Comparison of ENCODE assay signal across 12 mouse cellular contexts in the genomic region with DNA sequence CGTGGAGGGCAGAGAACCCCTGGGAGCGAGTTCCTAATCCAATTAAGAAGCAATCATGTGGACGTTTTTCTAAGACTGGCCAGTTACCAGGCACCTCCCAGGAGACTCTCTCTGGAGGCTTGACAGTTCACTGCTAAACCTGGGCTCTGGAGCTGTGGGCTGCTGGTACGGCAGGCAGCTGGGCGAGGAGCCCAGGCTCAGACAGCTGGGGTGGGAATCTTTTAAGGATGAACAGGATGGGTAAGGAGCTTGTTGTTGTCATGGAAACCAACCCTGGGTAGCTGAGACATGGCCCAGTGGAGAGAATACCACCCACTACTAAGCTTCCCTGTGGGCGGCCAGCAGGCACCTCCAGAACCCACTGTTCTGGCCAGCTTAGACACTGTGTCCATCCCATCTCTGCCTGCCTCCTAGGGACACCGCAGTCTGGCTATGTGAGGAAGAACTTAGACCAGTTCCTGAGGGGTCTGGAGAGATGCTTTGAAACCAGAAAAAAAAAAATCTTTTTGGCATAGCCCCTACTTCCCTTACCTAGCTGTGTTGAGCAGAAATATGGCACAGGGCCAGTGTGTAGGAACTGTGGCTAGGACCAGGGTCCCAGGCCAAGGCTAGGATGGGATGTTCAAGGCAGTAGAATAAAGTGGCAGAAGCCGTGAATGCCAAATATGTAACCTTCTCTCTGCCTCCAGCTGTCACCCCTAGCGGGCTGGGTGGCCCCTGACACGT. TPM values are rescaled to one million over a fixed set of nuclear protein-coding genes. Genes with fewer than 3 reads are reported as not detected.
DNase-seq lines count a peak whose midpoint lies in the region; ATAC-seq and TF ChIP-seq lines count a peak whose summit lies in the region.
"Had no signal": no experiment of that assay in that cellular context is flagged by ENCODE, and none has a peak within 500 bp of the region (broad histone marks: within the 10 kb centered on the region; RNA-seq: fewer than 3 reads in every experiment).

No protein-coding gene starts in this region.

- H3K36me3 ChIP-seq in midbrain, embryonic 15.5 days (replicated peaks), result no peaks in the 10 kb centered on the region
- H3K36me3 ChIP-seq in intestine, postnatal 0 days (ENCODE audit: control insufficient read depth, insufficient read depth), result no peaks in the 10 kb centered on the region
- H3K36me3 ChIP-seq: embryonic facial prominence, embryonic 12.5 days had no signal

- no peak overlapping the region for H3K4me3 ChIP-seq in midbrain, embryonic 15.5 days
- H3K4me3 ChIP-seq in intestine, postnatal 0 days (ENCODE audit: low read depth, low read length), result no peak overlapping the region
- H3K4me3 ChIP-seq: embryonic facial prominence, embryonic 12.5 days; megakaryocyte, embryonic 14.5 days had no signal

- H3K4me2 ChIP-seq in midbrain, embryonic 15.5 days, result no peak overlapping the region
- no peak overlapping the region for H3K4me2 ChIP-seq in intestine, postnatal 0 days (replicated peaks; ENCODE audit: low read depth)
- H3K4me2 ChIP-seq: embryonic facial prominence, embryonic 12.5 days had no signal

- H3K9ac ChIP-seq in midbrain, embryonic 15.5 days, result no peak overlapping the region
- no peak overlapping the region for H3K9ac ChIP-seq in intestine, postnatal 0 days (ENCODE audit: low read depth, low read length)
- H3K9ac ChIP-seq: embryonic facial prominence, embryonic 12.5 days had no signal

- TF ChIP-seq CTCF in intestine, postnatal 0 days (IDR thresholded peaks at IDR 0.05; ENCODE audit: low read depth), result no peak

- 11% methylated on average over 10 of the region's 10 CpGs for WGBS in midbrain, embryonic 15.5 days
- WGBS in intestine, postnatal 0 days, result 38% methylated on average over 10 of the region's 10 CpGs

- ATAC-seq in midbrain, embryonic 15.5 days (replicated peaks), result peak; percentile 91
- no peak for ATAC-seq in monocyte, adult 5-6 weeks (replicated peaks; ENCODE audit: insufficient number of reproducible peaks, low FRiP score, low TSS enrichment, poor library complexity, severe bottlenecking)
- no peak for ATAC-seq in intestine, postnatal 0 days
- ATAC-seq: Patski had no signal

- no peaks in the 10 kb centered on the region; the same call in 1 of the 2 replicates for H3K27me3 ChIP-seq in midbrain, embryonic 15.5 days (replicated peaks)
- no peaks in the 10 kb centered on the region for H3K27me3 ChIP-seq in intestine, postnatal 0 days (replicated peaks; ENCODE audit: control insufficient read depth, insufficient read depth, low read length)

- H3K9me3 ChIP-seq in midbrain, embryonic 15.5 days, result no peaks in the 10 kb centered on the region
- no peaks in the 10 kb centered on the region for H3K9me3 ChIP-seq in intestine, postnatal 0 days (ENCODE audit: control insufficient read depth)
- H3K9me3 ChIP-seq: embryonic facial prominence, embryonic 12.5 days; megakaryocyte, embryonic 14.5 days had no signal

- H3K4me1 ChIP-seq in midbrain, embryonic 15.5 days, result peaks cover 28% of the 10 kb centered on the region
- no peaks in the 10 kb centered on the region for H3K4me1 ChIP-seq in intestine, postnatal 0 days (replicated peaks; ENCODE audit: control insufficient read depth, insufficient read depth, low read length)

- peak; percentile 96 for DNase-seq in brain, adult 2 months (ENCODE audit: low read depth, low spot score)
- DNase-seq in cerebellum, postnatal 25 days, result peak; percentile 37 to 44
- DNase-seq in layer of hippocampus, adult 8-10 months (ENCODE audit: low spot score in 2 of 2), result peak; percentile 85 to 86
- no peak for DNase-seq in kidney, postnatal 10 days
- DNase-seq in adrenal gland, adult 18-20 months (ENCODE audit: low spot score in 2 of 2), result no peak

- H3K27ac ChIP-seq in midbrain, embryonic 15.5 days, result peak overlapping the region; percentile 11
- H3K27ac ChIP-seq in intestine, postnatal 0 days (ENCODE audit: low read depth, low read length), result no peak overlapping the region
- H3K27ac ChIP-seq: embryonic facial prominence, embryonic 12.5 days had no signal

RNA-seq across cellular contexts. Expression of a gene that starts 17.0 kb away (rescaled TPM):
- total RNA-seq in layer of hippocampus, adult 8-10 months (2022), result 100 to 1,000 TPM in 1 of 4 experiments, 10 to 100 TPM in 3; 77.2 to 102 (median 98.0) TPM
- polyA plus RNA-seq in midbrain, embryonic 15.5 days (2015; fragmentation: Nextera tagmentation; extraction: Ambion mirVana), result 1.1 TPM in 2 replicates
- not detected in 3 replicates for total RNA-seq in monocyte, adult 5-6 weeks (2017)
- 2.3 and 3.7 TPM in 2 replicates for polyA plus RNA-seq in intestine, postnatal 0 days (2015; fragmentation: Nextera tagmentation; extraction: Ambion mirVana)
- 1 to 10 TPM in 1 of 2 experiments, not detected in 1; 1.1 TPM for total RNA-seq in adrenal gland, adult 18-20 months (2021)
- polyA plus RNA-seq: Patski; stomach, embryonic 16.5 days had no signal

RNA-seq across cellular contexts. Expression of a gene that starts 27.7 kb away (rescaled TPM):
- not detected for total RNA-seq in layer of hippocampus, adult 8-10 months (2022)
- not detected in 2 replicates for polyA plus RNA-seq in midbrain, embryonic 15.5 days (2015; fragmentation: Nextera tagmentation; extraction: Ambion mirVana)
- not detected in 3 replicates for total RNA-seq in monocyte, adult 5-6 weeks (2017)
- polyA plus RNA-seq in intestine, postnatal 0 days (2015; fragmentation: Nextera tagmentation; extraction: Ambion mirVana), result not detected in 2 replicates
- not detected for total RNA-seq in adrenal gland, adult 18-20 months (2021)
- polyA plus RNA-seq: embryonic facial prominence, embryonic 12.5 days; Patski; stomach, embryonic 16.5 days had no signal

RNA-seq across cellular contexts. Expression of a gene that starts 31.4 kb away (rescaled TPM):
- total RNA-seq in layer of hippocampus, adult 8-10 months (2022), result 10 to 100 TPM; 63.0 to 64.3 (median 64.0) TPM
- 90.3 and 92.5 TPM in 2 replicates for polyA plus RNA-seq in midbrain, embryonic 15.5 days (2015; fragmentation: Nextera tagmentation; extraction: Ambion mirVana)
- total RNA-seq in monocyte, adult 5-6 weeks (2017), result 52.9 to 61.4 TPM (median 56.2 TPM) in 3 replicates
- 106 and 113 TPM in 2 replicates for polyA plus RNA-seq in intestine, postnatal 0 days (2015; fragmentation: Nextera tagmentation; extraction: Ambion mirVana)
- 10 to 100 TPM; 83.6 to 83.9 TPM for total RNA-seq in adrenal gland, adult 18-20 months (2021)

RNA-seq across cellular contexts. Expression of a gene that starts 45.4 kb away (rescaled TPM):
- under 1 TPM in 1 of 4 experiments, not detected in 3; 0.04 TPM for total RNA-seq in layer of hippocampus, adult 8-10 months (2022)
- not detected in 2 replicates for polyA plus RNA-seq in midbrain, embryonic 15.5 days (2015; fragmentation: Nextera tagmentation; extraction: Ambion mirVana)
- 0.29 TPM in 1 of 3 replicates, not detected in the others for total RNA-seq in monocyte, adult 5-6 weeks (2017)
- not detected in 2 replicates for polyA plus RNA-seq in intestine, postnatal 0 days (2015; fragmentation: Nextera tagmentation; extraction: Ambion mirVana)
- not detected for total RNA-seq in adrenal gland, adult 18-20 months (2021)
- polyA plus RNA-seq: embryonic facial prominence, embryonic 12.5 days; Patski; stomach, embryonic 16.5 days had no signal

Comparison
In these comparisons a context has a peak if more than half of its experiments do, and no peak if none do; other contexts are left out.
1. DNase-seq: peak in brain, adult 2 months (single experiment), cerebellum, postnatal 25 days (2 of 2) and layer of hippocampus, adult 8-10 months (2 of 2); none in kidney, postnatal 10 days (single experiment) and adrenal gland, adult 18-20 months (0 of 2).
2. RNA of a gene that starts 17.0 kb away (total RNA-seq): 77.2 to 102 TPM in layer of hippocampus, adult 8-10 months; 1.1 TPM in adrenal gland, adult 18-20 months and not detected in monocyte, adult 5-6 weeks; every median in the first group is over 10 times any median in the second.